Mouse (Mus musculus): ENCODE results near the gene Batf3. TPM values are rescaled to one million over a fixed set of nuclear protein-coding genes. Genes with fewer than 3 reads are reported as not detected.

The Batf3 gene
- polyA plus RNA-seq, 1 experiment from 2014 or later = 4.3 TPM

Other genes with a start within 250 kb of the Batf3 start
- gene Rps6kc1, start 186.1 kb upstream of the Batf3 start, polyA plus RNA-seq (2015; fragmentation: Nextera tagmentation; extraction: Ambion mirVana) = 8.3 and 10.1 TPM in 2 replicates
- gene Angel2, start 172.7 kb upstream of the Batf3 start, polyA plus RNA-seq (2015; fragmentation: Nextera tagmentation; extraction: Ambion mirVana) = 27.6 and 28.6 TPM in 2 replicates
- gene Vash2, start 118.6 kb upstream of the Batf3 start, polyA plus RNA-seq (2015; fragmentation: Nextera tagmentation; extraction: Ambion mirVana) = 46.2 and 47.6 TPM in 2 replicates
- gene Flvcr1, start 71.7 kb upstream of the Batf3 start, polyA plus RNA-seq (2015; fragmentation: Nextera tagmentation; extraction: Ambion mirVana) = 2.6 and 3.1 TPM in 2 replicates
- not detected in 2 replicates for gene Spata45, start 61.2 kb upstream of the Batf3 start, polyA plus RNA-seq (2015; fragmentation: Nextera tagmentation; extraction: Ambion mirVana)
- gene Tatdn3, start 34.9 kb upstream of the Batf3 start, polyA plus RNA-seq (2015; fragmentation: Nextera tagmentation; extraction: Ambion mirVana) = 15.8 and 17.5 TPM in 2 replicates
- 12.4 and 14.0 TPM in 2 replicates for gene Nsl1, start 34.8 kb upstream of the Batf3 start, polyA plus RNA-seq (2015; fragmentation: Nextera tagmentation; extraction: Ambion mirVana)
- gene Fam71a, start 67.0 kb downstream of the Batf3 start, polyA plus RNA-seq (2015; fragmentation: Nextera tagmentation; extraction: Ambion mirVana) = not detected in 2 replicates
- gene Atf3, start 120.2 kb downstream of the Batf3 start, polyA plus RNA-seq (2015; fragmentation: Nextera tagmentation; extraction: Ambion mirVana) = 14.0 and 15.2 TPM in 2 replicates
- 98.9 and 104 TPM in 2 replicates for gene Nenf, start 220.3 kb downstream of the Batf3 start, polyA plus RNA-seq (2015; fragmentation: Nextera tagmentation; extraction: Ambion mirVana)
- 16.2 and 17.6 TPM in 2 replicates for gene Tmem206, start 228.1 kb downstream of the Batf3 start, polyA plus RNA-seq (2015; fragmentation: Nextera tagmentation; extraction: Ambion mirVana)

Data from heart, embryonic 13.5 days (tissue).